Mouse (Mus musculus) kidney, postnatal 10 days (tissue): ENCODE data around the gene Fras1.

Experiments used
- DNase-seq: peaks from one replicate; pipeline ENCODE4 v3.0.0; 2021; ENCODE audit warnings: mixed read lengths

The Fras1 gene

DNA sequence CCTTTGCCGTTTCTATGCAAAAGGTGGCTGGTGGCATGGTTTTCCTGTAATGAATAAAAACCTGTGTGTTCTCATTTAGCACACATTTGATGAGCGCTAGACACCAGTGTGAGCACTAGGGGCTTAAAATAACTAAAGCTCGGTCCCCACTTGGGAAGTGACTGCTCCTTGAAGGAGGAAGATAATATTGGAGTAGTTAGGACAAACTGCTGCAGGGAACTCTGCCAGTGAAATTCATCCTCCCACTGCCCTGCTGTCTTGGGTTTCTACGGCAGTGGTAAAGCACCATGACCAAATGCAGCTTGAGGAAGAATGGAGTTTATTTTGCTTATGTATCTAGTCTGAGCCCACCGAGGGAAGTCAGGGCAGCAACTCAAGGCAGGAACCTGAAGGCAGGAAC, 211.0 kb downstream of the Fras1 start:
- no peak for DNase-seq

DNA sequence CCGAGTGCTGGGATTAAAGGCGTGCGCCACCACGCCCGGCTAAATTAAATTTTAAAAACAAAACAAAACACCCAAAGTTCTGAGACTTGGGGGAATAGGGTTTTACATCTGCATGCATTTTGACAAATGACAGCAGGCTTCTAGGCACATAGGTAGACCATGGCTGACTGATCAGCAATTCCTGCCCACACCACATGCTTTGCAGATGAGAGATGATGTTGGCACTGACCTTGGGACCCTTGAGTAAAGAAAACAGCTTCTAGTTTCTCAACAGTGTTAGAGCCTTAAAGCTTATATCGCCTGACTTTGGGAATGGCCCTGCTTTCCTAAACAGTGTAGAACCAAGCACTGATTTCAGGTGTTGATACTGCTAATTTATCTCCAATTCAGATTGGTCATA, 216.9 kb downstream of the Fras1 start:
- no peak for DNase-seq

DNA sequence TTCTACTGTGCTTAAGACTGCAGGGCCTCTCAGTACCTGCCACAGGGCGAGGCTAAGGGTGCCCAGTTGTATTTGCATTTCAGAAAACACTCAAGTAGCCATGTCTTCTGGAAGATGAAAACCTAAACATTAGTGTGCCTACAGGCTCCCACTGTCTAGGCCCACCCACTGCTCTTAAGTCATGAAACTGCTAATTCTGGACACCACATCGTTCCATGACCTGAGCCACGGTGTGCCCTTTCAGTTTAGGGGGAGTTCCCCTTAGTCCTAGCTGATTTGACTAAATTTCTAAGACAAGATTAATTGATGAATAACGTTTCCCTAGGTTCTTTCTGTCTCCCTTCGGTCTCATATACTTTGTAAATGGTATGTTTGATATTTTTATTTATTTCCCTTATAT, 222.0 kb downstream of the Fras1 start:
- DNase-seq: no peak

DNA sequence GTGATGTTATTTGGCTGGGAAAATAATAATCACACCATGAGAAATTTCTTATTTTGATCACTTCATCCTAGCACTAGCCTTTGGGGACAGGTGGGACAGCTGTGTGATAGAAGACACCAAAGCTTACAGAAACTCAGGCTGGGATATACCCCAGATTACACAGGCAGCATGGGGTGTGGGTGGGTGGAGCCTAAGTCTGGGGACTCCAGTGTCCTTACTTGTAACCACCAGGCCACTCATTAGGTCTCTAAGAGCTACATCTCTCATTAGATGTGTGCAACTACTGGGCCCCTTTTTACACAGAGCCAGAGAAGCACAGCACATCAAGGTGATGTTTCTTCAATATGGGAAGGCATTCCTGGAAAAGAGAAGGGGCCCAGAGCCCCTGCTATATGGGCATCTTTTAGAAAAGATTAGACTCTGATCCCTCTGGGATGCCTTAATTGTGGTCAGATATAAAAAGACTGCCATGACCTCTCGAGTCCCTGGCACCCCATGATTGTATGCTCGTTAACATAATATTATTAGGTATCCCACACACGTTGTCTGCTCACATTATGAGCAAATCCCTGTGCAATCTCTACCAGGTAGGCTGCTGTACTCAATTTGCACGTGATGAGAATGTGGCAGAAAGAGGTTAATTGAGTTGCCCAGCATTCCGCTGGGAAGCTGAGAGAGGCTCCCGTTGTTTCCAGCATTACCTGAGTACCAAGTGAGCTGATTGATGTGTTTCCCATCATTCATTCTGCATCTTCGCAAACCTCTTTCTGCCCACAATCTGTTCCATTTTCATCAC, 230.4 kb downstream of the Fras1 start:
- DNase-seq: no peak

DNA sequence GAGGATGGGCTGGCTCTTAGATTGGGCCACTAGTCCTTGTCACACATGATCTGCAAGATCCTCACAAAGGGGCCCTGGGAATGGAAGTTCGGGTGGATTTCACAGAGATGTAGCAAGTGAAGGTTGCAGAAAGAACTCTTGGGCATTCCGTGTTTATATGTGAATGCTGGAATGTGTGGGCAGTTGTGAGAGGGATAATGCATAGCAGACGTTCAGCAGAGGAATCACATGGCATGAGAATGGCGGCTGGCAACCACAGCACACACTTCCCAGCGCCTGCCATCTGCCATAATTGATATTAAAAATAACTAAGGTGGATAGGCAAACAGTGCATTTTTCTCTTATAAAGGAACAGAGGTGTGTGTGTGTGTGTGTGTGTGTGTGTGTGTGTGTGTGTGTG, 234.3 kb downstream of the Fras1 start:
- no peak for DNase-seq

DNA sequence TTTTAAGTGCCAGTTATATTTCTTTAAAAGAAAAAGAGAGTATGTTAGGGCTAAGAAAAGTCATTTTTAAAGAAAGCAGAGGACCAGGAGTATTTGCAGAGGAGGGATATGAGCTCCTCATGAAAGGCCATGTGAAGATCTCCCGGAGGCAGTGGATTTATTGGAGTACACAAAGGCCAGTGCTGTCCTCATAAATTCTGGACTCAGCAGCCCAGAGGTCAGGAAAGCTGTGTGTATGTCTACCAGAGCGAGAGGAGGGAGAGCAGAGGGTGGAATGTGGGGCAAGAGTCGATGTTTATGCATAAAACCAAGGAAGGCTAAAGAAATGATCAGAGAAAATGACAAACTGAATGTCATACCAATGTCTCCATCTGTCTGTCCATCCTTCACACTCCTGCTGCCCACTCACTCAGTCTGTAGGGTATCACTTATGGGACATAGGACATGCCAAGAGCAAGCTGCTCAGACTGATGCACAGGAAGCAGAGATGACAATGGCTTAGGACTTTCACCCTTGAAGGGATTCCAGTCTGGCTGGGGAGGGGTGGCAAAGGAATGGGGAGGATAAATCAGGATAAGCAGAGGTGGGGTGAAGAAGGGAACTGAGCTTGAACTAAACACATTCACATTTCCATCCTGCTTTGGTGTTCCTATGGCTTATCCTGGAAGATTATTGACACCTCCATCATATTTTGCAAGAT, 235.0 kb downstream of the Fras1 start:
- DNase-seq: peak; percentile 33

DNA sequence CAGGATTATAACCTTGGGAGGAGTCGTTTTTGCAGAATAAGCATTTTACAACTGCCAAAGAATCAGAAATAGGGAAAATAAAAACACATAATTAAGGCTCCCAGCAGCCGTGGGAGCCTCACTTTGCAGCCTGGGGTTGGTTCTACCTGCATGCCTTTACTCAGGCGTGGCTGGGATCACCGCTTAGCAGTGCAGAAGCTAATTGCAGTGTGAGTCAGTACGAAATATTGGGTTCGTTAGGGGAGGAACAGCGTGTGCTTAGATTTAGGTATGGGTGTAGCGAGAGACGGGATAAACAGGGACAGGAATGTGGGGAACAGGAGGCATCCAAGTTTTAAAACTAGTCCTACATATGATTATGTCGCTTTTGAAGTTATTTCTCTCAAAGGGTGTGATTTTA, 238.3 kb downstream of the Fras1 start:
- DNase-seq: no peak

DNA sequence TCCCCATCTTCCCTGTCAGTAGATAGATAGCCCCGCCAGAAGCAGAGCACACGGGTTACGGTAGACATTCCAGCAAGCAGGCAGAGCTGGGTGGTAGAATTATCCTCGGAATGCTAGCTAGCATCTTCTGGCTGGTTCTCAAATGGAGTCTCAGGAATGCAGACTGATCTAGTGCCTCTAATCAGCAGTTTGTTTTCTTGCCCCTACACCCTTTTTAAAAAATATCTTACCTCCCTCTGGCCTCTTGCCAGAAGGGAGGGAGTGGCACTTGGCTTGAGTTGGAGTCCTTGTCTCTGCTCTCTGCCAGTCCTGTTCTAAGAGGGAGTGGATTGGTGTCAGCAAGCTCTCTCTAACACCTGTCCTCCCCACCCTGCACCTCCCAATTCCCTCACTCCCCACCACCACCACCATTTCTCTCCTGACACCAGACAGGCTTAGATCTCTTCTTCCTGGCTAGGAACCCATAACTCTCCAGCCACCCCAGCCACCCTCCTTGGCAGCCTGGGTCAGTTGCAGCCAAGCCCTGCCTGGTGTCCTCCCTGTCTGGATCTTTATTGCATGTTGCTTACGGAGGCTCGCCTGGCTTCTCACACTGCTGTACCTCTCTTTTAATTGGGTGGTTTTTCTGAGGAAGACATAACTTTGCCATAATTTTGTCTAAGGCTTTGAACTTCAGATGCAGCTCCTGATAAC, 243.3 kb downstream of the Fras1 start:
- peak; percentile 40 for DNase-seq

DNA sequence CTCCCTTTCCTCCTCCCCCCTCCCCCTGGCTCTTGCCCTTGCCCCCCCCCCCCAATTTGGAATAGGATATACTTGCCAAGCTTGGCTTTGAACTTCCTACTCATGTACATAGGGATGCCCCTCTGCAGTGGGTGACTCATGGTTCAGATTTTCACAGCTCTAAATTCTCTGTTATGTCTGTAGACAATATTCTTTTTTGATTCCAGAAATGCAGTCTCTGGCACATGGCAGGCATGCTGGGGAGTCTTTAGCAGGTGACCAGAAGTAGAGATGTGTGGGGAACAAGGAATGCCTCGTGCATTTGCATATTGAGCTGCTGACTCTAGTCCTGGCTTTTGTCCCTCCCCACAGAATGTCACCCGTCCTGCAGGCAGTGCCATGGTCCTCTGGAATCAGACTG, 244.3 kb downstream of the Fras1 start:
- DNase-seq: no peak

DNA sequence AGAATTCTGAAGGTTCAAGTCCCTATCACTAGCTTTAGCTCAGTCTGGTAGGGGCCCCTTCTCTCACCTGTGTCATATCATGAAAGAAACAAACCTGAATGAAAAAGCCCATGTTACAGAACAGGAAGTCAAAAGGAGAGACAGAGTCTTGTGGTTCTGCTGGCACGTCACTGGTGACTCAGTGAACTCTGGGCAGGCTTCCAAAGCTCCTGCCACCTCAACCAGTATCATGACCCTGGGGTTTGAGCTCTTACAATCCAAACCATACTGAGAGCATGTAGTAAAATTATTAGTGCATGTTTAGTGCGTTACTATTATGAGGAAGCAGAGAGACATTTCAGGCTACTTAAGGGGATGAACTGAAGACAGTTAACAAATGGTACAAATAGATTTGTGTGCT, 246.5 kb downstream of the Fras1 start:
- peak; percentile 26 for DNase-seq

DNA sequence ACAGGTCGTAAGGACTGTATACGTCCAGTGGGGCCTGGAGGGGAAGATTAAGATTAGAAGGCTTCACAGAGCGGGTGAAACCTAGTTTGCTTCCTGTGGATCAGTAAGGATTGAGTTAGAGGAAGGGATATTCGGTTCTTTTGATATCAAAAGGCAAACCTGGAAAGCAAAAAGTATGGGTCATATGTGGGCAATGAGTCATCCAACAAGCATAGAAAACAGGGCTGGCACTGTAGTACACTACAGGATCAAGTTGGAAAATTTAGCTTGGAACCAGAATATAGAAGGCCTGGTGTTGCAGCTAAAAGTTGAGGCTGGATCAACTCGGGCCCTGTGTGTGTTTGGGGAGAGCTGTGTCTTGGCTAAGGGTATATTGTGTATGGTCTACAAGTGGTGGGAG, 246.9 kb downstream of the Fras1 start:
- no peak for DNase-seq

DNA sequence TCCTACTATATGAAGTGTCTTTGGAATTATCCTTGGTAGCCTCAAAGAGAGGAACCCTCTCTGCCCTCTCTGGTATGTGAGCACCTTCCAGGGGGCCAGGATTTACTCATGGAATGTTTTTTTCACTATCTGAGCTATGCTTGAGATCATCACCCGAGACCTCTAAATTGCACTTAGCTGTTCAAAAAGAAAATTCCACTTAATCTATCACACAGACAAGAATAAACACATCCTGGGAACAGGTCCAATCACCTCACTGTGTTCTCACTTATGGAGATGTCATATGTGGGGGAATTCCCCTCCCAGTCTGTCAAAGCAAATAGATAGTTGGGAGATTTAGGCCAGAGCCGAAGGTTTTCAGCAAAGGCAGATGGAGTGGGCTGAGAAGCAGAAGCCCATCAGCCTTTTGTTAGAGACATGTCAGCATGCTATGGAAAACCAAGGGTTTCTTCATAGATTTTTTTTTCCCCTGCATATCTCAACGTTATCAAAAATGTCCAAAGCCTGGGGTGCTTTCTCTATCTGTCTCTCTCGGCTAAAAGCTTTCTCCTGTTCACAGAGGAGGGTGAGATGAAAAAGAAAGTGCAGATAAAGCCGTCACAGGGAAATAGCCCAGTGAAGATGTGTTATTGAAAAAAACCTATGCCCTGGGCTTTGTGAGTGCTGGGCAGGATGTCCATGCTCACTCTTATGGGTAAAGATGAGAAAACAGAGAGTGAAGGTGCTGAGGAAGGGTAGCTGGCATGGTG, 249.0 kb downstream of the Fras1 start:
- no peak for DNase-seq

DNA sequence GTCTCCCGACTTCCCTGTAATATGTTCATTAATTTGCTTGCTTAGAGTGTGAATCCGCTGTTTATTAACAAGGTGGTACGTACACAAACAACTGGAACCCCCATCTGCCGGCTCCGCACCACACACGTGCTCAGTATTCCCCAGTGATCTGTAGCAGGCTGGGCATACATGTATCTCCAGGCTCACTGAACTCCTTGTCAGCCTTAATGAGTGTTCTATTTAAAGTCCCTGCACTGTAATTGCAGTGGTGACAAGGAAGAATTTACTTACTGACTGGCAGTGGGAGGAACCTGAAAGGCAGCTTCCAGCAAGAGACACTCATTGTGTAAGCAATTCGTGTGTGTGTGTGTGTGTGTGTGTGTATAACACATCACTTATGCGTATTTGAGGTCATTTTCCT, 256.1 kb downstream of the Fras1 start:
- DNase-seq: no peak

DNA sequence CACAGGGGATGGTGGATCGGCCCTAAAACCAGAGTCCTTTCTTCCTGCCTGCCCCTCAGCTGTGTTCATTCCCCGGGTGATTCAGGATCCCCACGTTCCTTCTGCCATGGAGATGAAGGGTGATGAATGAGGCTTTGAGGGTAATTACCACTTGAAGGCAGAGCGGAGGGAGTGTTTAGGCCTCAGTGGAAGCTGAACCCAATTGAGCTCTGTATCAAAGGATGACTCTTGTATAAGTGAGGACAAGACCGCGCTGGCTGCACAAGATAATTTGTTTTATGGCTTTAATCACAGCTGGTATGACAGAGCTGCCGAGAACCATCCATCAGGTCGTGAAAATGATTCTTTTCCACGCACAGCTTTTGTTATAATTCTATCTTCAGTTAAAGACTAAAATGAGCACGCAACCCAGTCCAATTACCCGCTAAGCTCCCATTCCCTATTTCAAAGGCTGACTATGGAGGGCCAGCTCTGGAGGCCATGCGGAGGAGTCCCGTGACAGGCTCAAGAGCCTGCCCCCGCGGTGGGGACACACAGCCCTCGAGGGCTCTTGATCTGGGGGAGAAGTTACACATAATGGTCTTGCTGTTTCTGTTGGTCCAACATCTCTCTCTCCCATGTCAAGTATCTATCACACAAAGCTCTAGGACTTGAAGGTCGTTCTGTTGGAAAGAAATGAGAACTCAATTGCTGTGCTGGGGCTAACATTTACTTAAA, 261.5 kb downstream of the Fras1 start:
- DNase-seq: no peak

DNA sequence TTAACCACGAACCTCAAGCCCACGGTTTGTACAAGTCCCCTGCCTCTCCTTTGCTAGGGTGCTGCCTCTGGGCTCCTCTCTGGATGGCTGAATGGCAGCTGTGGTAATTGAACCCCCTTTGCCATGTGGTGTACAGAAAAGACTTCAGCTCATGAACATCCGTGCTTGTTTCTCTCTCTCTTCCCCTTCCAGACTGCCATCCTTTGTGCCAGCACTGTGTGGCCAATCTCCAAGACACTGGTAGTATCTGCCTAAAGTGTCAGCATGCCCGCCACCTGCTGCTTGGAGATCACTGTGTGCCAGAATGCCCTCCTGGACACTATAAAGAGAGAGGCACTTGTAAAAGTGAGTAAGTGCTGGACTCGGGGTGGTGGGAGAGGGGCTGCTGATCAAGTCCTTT, 262.1 kb downstream of the Fras1 start:
- no peak for DNase-seq

DNA sequence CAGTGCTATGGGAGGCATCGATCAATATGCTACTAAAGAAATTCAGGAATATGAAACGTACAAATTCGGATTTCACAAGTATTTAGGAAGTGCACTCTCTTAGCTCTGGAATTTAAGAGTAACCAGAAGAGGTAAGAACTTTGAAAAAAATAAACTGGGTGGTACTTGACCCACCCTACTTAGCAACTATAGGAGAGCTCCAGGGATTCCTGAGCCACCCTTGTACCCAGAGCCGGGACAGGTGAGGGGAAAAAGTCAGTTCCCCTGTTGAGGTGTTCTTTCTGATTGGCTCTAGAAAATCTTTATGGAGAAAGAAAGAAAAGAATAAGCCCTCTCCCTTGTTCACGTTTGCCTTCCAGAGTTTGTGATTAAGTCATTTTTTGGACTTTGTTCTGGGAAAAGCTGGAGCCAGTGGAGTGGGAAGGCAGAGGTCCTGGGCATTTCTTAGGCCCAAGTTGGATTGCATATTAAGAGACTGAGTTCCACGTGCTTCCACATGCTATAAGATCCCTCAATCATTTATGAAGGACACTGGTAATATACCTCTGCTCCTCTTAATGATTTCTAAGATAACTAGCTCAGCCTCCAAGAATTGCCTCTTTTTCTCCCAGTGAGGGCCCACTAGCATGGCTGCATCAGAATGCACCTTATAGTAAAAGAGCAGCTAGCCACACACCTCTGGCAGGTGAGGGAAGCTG, 265.6 kb downstream of the Fras1 start:
- no peak for DNase-seq

DNA sequence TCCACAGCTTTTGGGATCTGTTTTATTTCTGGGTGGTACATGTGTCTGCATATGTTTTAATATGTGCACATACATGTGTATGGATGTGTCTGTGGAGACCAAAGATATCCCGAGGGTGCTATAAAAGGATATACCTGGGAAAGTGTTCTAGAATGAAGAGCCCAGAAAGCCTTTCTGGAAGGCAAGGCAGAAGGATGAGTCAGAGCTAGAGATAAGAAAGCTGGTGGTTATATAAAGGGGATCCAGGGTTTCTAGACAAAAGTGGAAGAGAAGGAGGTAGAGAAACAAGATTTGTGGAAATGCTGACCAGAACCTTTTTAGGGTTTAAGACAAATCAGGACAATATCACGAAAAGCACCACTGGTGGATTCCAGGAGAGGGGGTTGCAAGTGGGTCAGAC, 267.5 kb downstream of the Fras1 start:
- no peak for DNase-seq

DNA sequence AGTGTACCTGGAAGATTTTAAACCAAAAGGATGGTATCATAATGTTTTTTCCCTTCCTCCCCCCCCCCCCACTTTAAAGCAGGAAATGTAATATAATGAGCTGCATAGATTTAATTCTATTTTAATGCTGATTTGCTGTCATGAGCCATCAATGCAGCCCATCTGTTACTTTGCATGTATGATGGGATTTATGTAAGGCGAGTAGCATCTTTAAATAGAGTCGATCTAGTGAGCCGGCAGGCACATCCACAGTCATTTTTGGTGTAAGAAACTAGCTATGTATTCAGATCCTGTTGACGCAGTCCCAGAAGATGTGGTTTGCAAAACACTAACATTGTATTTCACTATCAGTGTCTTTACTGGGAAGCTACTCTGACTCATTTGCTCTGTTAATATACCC, 301.9 kb downstream of the Fras1 start:
- no peak for DNase-seq

DNA sequence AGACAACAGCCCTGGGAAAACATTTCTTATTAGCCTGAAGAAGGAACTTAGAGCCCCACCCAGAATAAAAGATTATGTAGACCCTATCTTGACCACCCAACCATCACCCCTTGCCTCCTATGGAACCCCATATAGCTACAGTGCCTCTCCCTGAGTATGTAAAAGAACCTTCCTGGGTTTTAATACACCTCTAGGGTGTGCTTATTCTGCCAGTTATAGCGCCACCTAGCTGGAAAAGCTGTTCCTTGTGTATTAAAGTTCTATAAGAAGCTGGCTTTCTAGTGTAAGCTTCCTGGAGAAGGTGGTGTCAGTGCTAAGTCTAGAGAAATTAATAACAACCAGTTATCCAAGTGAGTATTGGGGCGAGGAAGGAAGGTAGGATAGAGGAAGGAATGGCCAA, 303.7 kb downstream of the Fras1 start:
- DNase-seq: peak; percentile 69

DNA sequence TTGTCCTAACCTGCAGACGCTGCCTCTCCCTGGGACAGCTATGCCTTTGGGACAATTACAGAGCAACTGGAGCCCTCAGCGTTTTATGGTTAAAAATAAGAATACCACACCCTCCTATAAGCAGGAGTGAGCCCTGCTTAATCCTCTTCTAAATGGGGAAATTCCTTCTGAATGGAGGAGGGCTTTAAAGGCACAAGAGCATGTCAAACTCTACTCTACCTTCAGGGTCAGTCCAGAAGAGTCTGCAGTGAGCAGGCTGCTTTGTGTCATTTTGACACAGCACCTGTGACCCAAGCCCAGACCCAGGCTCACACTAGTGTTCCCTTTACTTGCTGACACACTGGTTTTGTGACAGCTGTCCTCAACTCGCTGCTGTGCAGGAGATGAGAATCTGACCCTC, 307.3 kb downstream of the Fras1 start:
- no peak for DNase-seq

DNA sequence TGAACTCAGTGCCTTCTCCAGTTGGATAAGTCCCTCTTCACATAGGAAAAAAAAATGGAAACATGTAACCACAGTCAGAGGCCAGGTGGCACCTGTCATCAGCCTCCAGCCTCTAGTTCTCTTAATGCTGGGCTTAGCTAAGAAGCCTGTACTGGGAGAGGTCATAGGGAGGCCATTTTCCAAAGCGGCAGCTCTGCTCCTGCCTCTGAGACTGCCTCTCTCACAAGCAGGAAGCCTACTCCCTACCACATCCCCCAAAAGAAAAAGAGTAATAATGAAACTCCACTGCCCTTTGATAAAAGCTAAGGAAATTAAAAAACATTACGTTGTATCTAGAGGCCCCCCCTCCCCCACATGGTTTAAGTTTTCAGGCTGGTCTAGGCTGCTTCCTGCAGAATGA, 309.0 kb downstream of the Fras1 start:
- DNase-seq: no peak

DNA sequence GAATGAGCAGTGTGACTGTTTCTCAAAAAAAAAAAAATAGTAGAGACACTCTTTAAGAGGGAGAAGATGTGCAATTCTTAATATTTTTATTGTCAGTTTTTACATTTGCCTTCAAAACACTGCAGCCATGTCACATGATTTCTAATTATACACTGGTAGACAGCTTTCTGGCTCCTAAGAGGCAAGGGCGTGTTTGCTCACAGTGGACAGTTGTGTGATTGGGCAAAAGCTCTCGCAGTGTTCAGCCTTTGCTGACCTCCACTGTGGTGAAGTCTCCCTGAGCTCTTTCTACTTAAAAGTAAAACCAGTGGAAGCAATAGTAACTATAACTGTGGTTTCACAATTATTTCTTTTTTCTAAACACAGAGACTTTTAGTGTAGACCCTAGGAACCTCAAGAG, 315.1 kb downstream of the Fras1 start:
- DNase-seq: no peak
